In genomic region chr6:65224723-65225122, GRCm38 (mm10) we compare ENCODE assay signal across 30 mouse cellular contexts.
"Had no signal": no experiment of that assay in that cellular context is flagged by ENCODE, and none has a peak within 500 bp of the region (broad histone marks: within the 10 kb centered on the region; RNA-seq: fewer than 3 reads in every experiment).

No protein-coding gene starts in this region.

- H3K36me3 ChIP-seq: limb, embryonic 10.5 days; limb, embryonic 12.5 days; limb, embryonic 13.5 days; limb, embryonic 15.5 days; liver, embryonic 12.5 days; liver, embryonic 13.5 days; liver, embryonic 15.5 days; lung, embryonic 15.5 days; midbrain, embryonic 10.5 days; midbrain, embryonic 12.5 days; midbrain, embryonic 13.5 days; midbrain, embryonic 15.5 days; neural tube, embryonic 12.5 days had no signal

- DNase-seq: left cerebral cortex, postnatal 4 days; liver; liver, embryonic 13.5 days; liver, postnatal 0 days; lung, adult 18-20 months; lung, adult 2 months; lung, embryonic 14.5 days; lung, postnatal 10 days; lung, postnatal 14 days; lung, postnatal 36 days; lung, postnatal 4 days; midbrain, embryonic 14.5 days had no signal

- H3K27ac ChIP-seq: limb, embryonic 10.5 days; limb, embryonic 12.5 days; limb, embryonic 13.5 days; limb, embryonic 15.5 days; liver, embryonic 12.5 days; liver, embryonic 13.5 days; liver, embryonic 14.5 days; liver, embryonic 15.5 days; lung, embryonic 15.5 days; macrophage; midbrain, embryonic 10.5 days; midbrain, embryonic 12.5 days; midbrain, embryonic 13.5 days; midbrain, embryonic 15.5 days; neural tube, embryonic 12.5 days had no signal

- H3K4me1 ChIP-seq: limb, embryonic 10.5 days; limb, embryonic 12.5 days; limb, embryonic 13.5 days; limb, embryonic 15.5 days; liver, embryonic 12.5 days; liver, embryonic 13.5 days; liver, embryonic 15.5 days; lung, embryonic 15.5 days; megakaryocyte, embryonic 14.5 days; midbrain, embryonic 10.5 days; midbrain, embryonic 12.5 days; midbrain, embryonic 13.5 days; midbrain, embryonic 15.5 days; neural tube, embryonic 12.5 days had no signal

- H3K9ac ChIP-seq: limb, embryonic 12.5 days; limb, embryonic 13.5 days; limb, embryonic 15.5 days; liver, embryonic 12.5 days; liver, embryonic 13.5 days; liver, embryonic 14.5 days; liver, embryonic 15.5 days; liver, postnatal 0 days; lung, embryonic 14.5 days; lung, embryonic 15.5 days; midbrain, embryonic 12.5 days; midbrain, embryonic 13.5 days; midbrain, embryonic 15.5 days; neural tube, embryonic 12.5 days had no signal

- H3K4me3 ChIP-seq: limb, embryonic 10.5 days; limb, embryonic 12.5 days; limb, embryonic 13.5 days; limb, embryonic 15.5 days; liver, embryonic 12.5 days; liver, embryonic 13.5 days; liver, embryonic 15.5 days; lung, embryonic 15.5 days; megakaryocyte, embryonic 14.5 days; midbrain, embryonic 10.5 days; midbrain, embryonic 12.5 days; midbrain, embryonic 13.5 days; midbrain, embryonic 15.5 days; myocyte; neural tube, embryonic 12.5 days had no signal

- H3K9me3 ChIP-seq: limb, embryonic 10.5 days; limb, embryonic 12.5 days; limb, embryonic 13.5 days; limb, embryonic 15.5 days; liver, embryonic 12.5 days; liver, embryonic 13.5 days; liver, embryonic 15.5 days; lung, embryonic 15.5 days; midbrain, embryonic 10.5 days; midbrain, embryonic 12.5 days; midbrain, embryonic 13.5 days; midbrain, embryonic 15.5 days; neural tube, embryonic 12.5 days had no signal

- H3K27me3 ChIP-seq: limb, embryonic 12.5 days; limb, embryonic 13.5 days; limb, embryonic 15.5 days; liver, embryonic 12.5 days; liver, embryonic 13.5 days; liver, embryonic 15.5 days; lung, embryonic 15.5 days; megakaryocyte, embryonic 14.5 days; midbrain, embryonic 12.5 days; midbrain, embryonic 13.5 days; midbrain, embryonic 15.5 days; neural tube, embryonic 12.5 days had no signal

- H3K4me2 ChIP-seq: limb, embryonic 12.5 days; limb, embryonic 13.5 days; limb, embryonic 15.5 days; liver, embryonic 11.5 days; liver, embryonic 12.5 days; liver, embryonic 13.5 days; liver, embryonic 15.5 days; lung, embryonic 14.5 days; lung, embryonic 15.5 days; midbrain, embryonic 11.5 days; midbrain, embryonic 12.5 days; midbrain, embryonic 13.5 days; midbrain, embryonic 15.5 days; neural tube, embryonic 12.5 days had no signal
